Mouse (Mus musculus) heart, embryonic 11.5 days (tissue): ENCODE data around the gene Phyhd1. TPM values are rescaled to one million over a fixed set of nuclear protein-coding genes. Genes with fewer than 3 reads are reported as not detected.

Experiments used
- ATAC-seq: fragments of 200-750 bp; cut with Nextera tagmentation; replicated peaks from 2 replicates; pipeline ENCODE4 v1.8.0; 2017; ENCODE audit warnings: moderate library complexity; ENCODE audit not compliant: insufficient number of reproducible peaks, low FRiP score, low TSS enrichment
- H3K27ac ChIP-seq: fragments of 300-500 bp; sonication (generic); 2 replicates; pipeline ENCODE4 v1.5.1; 2014; ENCODE audit warnings: mild to moderate bottlenecking, low read depth, low read length
- H3K27me3 ChIP-seq: fragments of 300-500 bp; sonication (generic); 2 replicates; pipeline ENCODE4 v1.6.1; 2014; ENCODE audit warnings: mild to moderate bottlenecking, low read length, mixed read lengths; ENCODE audit not compliant: control insufficient read depth, insufficient read depth
- H3K36me3 ChIP-seq: fragments of 300-500 bp; sonication (generic); 2 replicates; pipeline ENCODE4 v1.6.1; 2014; ENCODE audit warnings: mild to moderate bottlenecking, low read length, moderate library complexity, mixed read lengths; ENCODE audit not compliant: control insufficient read depth, insufficient read depth
- H3K4me1 ChIP-seq: fragments of 300-500 bp; sonication (generic); 2 replicates; pipeline ENCODE4 v1.6.1; 2014; ENCODE audit warnings: low read length; ENCODE audit not compliant: control insufficient read depth, insufficient read depth
- H3K4me2 ChIP-seq: fragments of 300-500 bp; sonication (generic); 2 replicates; pipeline ENCODE4 v1.6.1; 2014; ENCODE audit warnings: mild to moderate bottlenecking, moderate library complexity
- H3K4me3 ChIP-seq: fragments of 300-500 bp; sonication (generic); 2 replicates; pipeline ENCODE4 v1.5.1; 2014; ENCODE audit warnings: low read depth, low read length
- H3K9ac ChIP-seq: fragments of 300-500 bp; sonication (generic); 2 replicates; pipeline ENCODE4 v1.6.1; 2014; ENCODE audit warnings: mild to moderate bottlenecking, low read depth, low read length, moderate library complexity
- H3K9me3 ChIP-seq: fragments of 300-500 bp; sonication (generic); replicated peaks from 2 replicates; pipeline ENCODE4 v1.6.1; 2016; ENCODE audit warnings: low read length; ENCODE audit not compliant: control insufficient read depth
- WGBS: fragments of 180-500 bp; shearing (Covaris S2); extraction: QIAGEN DNeasy Blood & Tissue Kit; methylation state at CpG from one replicate; pipeline ENCODE4 v1.1.7; 2014; ENCODE audit not compliant: insufficient replicate concordance; 5-methylcytosine and 5-hydroxymethylcytosine counted together
- polyA plus RNA-seq: library from polyadenylated mRNA; unstranded; fragments of >200 nt; fragmentation: Nextera tagmentation; extraction: Ambion mirVana; gene quantifications from 2 replicates; pipeline ENCODE4 v1.2.1, GENCODE M21; 2014

The Phyhd1 gene
- polyA plus RNA-seq, 1 experiment from 2014 or later: 4.7 TPM

GRCm38 (mm10) chr2:30240267-30240666 lies 25.7 kb upstream of the Phyhd1 start, which contains the start of gene Gm28035:
Gene Gm28035 (plus strand): TSS chr2:30240567.
- H3K27ac ChIP-seq: peak within 1 kb of the TSS; percentile 16
- peaks cover 12% of the 10 kb centered on the region for H3K36me3 ChIP-seq
- peaks cover 38% of the 10 kb centered on the region for H3K4me1 ChIP-seq
- 59% methylated on average over 2 of the region's 2 CpGs for WGBS
- H3K27me3 ChIP-seq: no peaks in the 10 kb centered on the region
- H3K9me3 ChIP-seq: no peaks in the 10 kb centered on the region
- H3K4me3 ChIP-seq: peak within 1 kb of the TSS; percentile 95; the same call in 1 of the 2 replicates
- H3K9ac ChIP-seq: peak within 1 kb of the TSS; percentile 94
- ATAC-seq: no peak
- H3K4me2 ChIP-seq: peak within 1 kb of the TSS; percentile 97

DNA sequence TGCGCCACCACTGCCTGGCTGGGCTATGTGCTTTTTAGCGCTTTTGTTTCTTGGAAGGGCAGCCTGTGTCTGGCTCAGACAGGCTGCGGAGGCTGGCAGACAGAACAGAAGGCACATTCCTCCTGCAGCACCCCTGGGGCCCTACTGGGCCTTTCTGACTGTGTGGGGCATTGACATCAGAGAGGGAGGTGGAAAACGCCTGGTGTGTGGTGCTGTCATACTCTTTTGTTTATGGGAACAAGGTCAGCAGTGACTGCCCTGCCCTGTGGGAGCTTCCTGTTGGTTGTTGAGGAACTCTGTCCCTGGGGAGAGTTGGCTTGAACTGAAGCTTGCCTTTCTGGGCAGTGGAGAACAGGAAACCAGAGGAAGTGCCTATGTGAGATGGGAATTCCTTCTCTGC lies 23.5 kb upstream of the Phyhd1 start:
- Histone ChIP-seq H3K27me3 (no peaks in the 10 kb centered on the region), H3K4me2 (no peak overlapping the region; the same call in 1 of the 2 replicates), H3K9me3 (no peaks in the 10 kb centered on the region), H3K9ac (no peak overlapping the region; the same call in 1 of the 2 replicates), H3K4me3 (no peak overlapping the region), H3K27ac (peak overlapping the region; percentile 54), H3K36me3 (peaks cover 14% of the 10 kb centered on the region), H3K4me1 (peaks cover 36% of the 10 kb centered on the region)
- WGBS: 51% methylated on average over 4 of the region's 4 CpGs
- no peak for ATAC-seq

DNA sequence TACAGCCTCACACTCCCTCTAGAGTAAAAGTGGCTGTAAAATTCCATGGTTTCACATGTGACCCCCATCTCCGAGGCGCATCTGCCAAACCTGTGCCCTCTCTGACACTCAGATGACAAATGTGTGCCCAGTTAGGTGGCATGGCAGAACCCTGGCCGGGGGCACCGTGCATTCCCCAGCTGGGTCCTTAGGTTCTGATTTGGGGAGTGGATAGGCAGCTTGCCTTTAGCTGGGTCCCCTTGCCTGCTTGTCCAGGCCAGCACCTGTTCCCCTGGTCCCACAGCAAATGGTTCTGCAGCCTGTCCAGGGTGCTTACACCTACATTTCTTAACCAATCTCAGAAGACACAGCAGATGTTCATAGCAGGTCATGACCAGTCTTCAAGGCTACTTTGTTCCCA lies 22.6 kb upstream of the Phyhd1 start:
- Histone ChIP-seq H3K4me1 (peaks cover 34% of the 10 kb centered on the region), H3K4me2 (no peak overlapping the region), H3K4me3 (no peak overlapping the region), H3K27ac (0 out of 2 replicates have a peak overlapping the region, but pooled peaks have one; percentile 37), H3K9ac (no peak overlapping the region), H3K27me3 (no peaks in the 10 kb centered on the region), H3K9me3 (no peaks in the 10 kb centered on the region), H3K36me3 (peaks cover 17% of the 10 kb centered on the region)
- no peak for ATAC-seq
- WGBS: 86% methylated on average over 4 of the region's 4 CpGs

DNA sequence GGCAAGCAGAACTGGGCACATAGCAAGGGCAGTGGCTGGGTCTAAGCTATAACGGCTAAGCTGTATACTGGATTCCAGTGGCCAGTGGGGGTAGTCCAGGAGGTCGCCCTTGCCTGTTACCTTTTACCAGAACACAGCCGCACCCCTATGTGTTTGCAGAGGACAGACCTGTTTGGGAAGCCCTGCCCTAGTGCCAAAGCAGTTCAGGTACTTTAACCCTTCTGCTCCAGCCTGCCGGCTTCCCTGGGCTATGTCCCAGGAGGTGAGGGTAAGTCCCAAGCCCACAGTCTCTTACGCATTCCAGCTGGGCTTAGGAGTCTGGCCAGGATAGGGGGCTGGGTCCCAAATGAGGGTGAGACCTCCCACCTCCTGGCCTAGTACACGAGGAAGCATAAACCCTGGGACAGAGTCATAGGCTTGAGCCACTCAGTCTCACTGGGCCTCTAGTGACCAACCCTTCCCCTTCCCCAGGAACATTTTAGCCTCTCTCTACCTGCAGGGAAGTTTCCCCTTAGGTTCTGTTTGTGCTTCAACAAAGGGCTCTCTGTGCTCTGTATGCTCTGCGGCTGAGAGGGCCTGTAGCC lies 21.3 kb upstream of the Phyhd1 start:
- Histone ChIP-seq H3K36me3 (peaks cover 22% of the 10 kb centered on the region), H3K4me1 (peaks cover 21% of the 10 kb centered on the region), H3K9ac (no peak overlapping the region), H3K4me2 (no peak overlapping the region), H3K27me3 (no peaks in the 10 kb centered on the region), H3K4me3 (no peak overlapping the region), H3K9me3 (no peaks in the 10 kb centered on the region), H3K27ac (no peak overlapping the region)
- no peak for ATAC-seq
- 76% methylated on average over 7 of the region's 7 CpGs for WGBS

- Histone ChIP-seq H3K27ac (no peak overlapping the region), H3K27me3 (no peaks in the 10 kb centered on the region), H3K4me3 (no peak overlapping the region), H3K9me3 (no peaks in the 10 kb centered on the region), H3K4me1 (peaks cover 16% of the 10 kb centered on the region), H3K9ac (no peak overlapping the region), H3K36me3 (peaks cover 10% of the 10 kb centered on the region), H3K4me2 (no peak overlapping the region)
- ATAC-seq: no peak
- WGBS: 84% methylated on average over 5 of the region's 5 CpGs
Measured at GRCm38 (mm10) chr2:30247036-30247435, 19.0 kb upstream of the Phyhd1 start.

DNA sequence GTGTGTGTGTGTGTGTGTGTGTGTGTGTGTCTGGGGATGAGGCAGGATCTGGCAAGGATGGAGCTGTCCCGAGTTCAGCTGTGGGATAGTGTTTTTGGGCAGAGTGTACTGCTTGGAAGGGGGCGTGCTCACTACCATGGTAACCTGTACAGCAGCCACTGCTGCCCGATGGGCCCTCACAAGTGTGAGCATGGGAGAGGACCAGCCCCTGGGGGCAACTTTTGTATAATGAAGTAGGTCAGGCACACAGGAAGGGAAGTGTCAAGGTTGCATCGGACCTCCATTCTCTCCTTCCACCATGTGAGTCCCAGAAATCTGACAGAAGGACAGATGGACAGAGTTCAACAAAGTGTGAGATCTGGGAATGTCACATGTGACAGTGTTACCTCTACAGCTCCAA lies 18.3 kb upstream of the Phyhd1 start:
- Histone ChIP-seq H3K36me3 (peaks cover 10% of the 10 kb centered on the region), H3K4me2 (no peak overlapping the region), H3K4me3 (no peak overlapping the region), H3K4me1 (peaks cover 15% of the 10 kb centered on the region), H3K9ac (no peak overlapping the region), H3K27me3 (no peaks in the 10 kb centered on the region), H3K9me3 (no peaks in the 10 kb centered on the region), H3K27ac (no peak overlapping the region)
- no peak for ATAC-seq
- 81% methylated on average over 4 of the region's 4 CpGs for WGBS

DNA sequence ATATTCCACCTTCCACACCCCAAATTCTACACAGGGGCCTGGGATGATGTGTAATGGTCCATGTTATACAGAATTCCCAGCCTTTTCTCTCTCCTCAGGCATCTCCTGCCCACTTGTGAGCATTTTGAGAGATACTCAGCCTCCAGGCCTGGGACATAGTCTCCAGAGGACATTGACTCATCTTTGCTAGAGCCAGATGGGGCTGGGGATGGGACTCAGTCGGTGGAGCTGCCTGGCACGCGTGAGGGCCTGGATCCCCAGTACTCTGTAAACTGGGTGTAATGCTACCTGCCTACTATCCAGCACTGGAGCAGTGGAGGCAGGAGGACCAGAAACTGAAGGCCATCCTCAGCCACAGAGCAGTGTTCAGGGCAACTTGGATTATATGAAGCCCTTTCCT lies 16.8 kb upstream of the Phyhd1 start:
- peaks cover 10% of the 10 kb centered on the region for H3K36me3 ChIP-seq

GRCm38 (mm10) chr2:30250166-30251128 lies 15.6 kb upstream of the Phyhd1 start:
- Histone ChIP-seq H3K27ac (peak overlapping the region; percentile 36; the same call in 1 of the 2 replicates), H3K9ac (no peak overlapping the region), H3K4me2 (no peak overlapping the region), H3K4me1 (peaks cover 12% of the 10 kb centered on the region; the same call in 1 of the 2 replicates), H3K4me3 (no peak overlapping the region), H3K36me3 (peaks cover 14% of the 10 kb centered on the region), H3K9me3 (no peaks in the 10 kb centered on the region), H3K27me3 (no peaks in the 10 kb centered on the region)
- WGBS: 84% methylated on average over 10 of the region's 10 CpGs
- ATAC-seq: no peak

More for the DNA sequence above, 16.8 kb upstream of the Phyhd1 start:
- H3K27me3 ChIP-seq: no peaks in the 10 kb centered on the region
- no peak overlapping the region for H3K4me2 ChIP-seq
- ATAC-seq: no peak
- H3K27ac ChIP-seq: no peak overlapping the region
- peaks cover 12% of the 10 kb centered on the region; the same call in 1 of the 2 replicates for H3K4me1 ChIP-seq
- H3K9me3 ChIP-seq: no peaks in the 10 kb centered on the region
- H3K9ac ChIP-seq: no peak overlapping the region
- 92% methylated on average over 3 of the region's 3 CpGs for WGBS
- H3K4me3 ChIP-seq: no peak overlapping the region
